Mouse (Mus musculus): Measurements from ENCODE around the gene Osbpl3. TPM values are rescaled to one million over a fixed set of nuclear protein-coding genes. Genes with fewer than 3 reads are reported as not detected.

The Osbpl3 gene
- polyA plus RNA-seq, 1 experiment, result 23.3 TPM

DNA sequence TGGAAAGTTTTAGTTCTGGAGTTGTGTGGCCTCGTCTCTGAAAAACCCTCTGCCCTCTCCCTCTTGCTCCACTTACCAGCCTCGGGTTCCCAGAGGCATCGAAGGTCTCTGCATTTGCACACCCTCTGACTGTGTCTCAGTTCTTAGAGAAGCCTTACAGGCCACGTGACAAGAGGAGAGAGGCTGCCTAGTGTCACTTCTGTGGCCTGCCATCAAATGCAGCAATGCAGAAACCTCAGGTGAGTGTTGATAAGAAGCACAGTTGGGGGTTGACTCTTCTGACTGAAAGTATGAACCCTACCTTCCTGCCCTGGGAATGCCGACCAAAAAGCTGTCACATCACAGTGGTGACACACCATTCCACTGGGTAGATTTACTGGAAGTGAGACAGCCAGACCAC lies 68.4 kb downstream of the Osbpl3 start:
- Histone ChIP-seq H3K27me3 (ENCODE audit: control insufficient read depth, insufficient read depth, low read length, poor library complexity, severe bottlenecking) (no peaks in the 10 kb centered on the region), H3K27ac (ENCODE audit: insufficient read depth, low read length) (no peak overlapping the region), H3K4me1 (ENCODE audit: control insufficient read depth, insufficient read depth, low read length) (peaks cover 2% of the 10 kb centered on the region), H3K4me3 (ENCODE audit: low read depth, low read length) (no peak overlapping the region), H3K36me3 (ENCODE audit: control insufficient read depth, insufficient read depth, low read length, poor library complexity, severe bottlenecking) (no peaks in the 10 kb centered on the region), H3K9me3 (replicated peaks; ENCODE audit: control insufficient read depth, insufficient read depth, low read length, poor library complexity, severe bottlenecking) (no peaks in the 10 kb centered on the region), H3K9ac (ENCODE audit: low read depth, poor library complexity, severe bottlenecking) (no peak overlapping the region)
- no peak for TF ChIP-seq POLR2A (IDR thresholded peaks at IDR 0.05; ENCODE audit: insufficient read depth, low read length)
- TF ChIP-seq CTCF (IDR thresholded peaks at IDR 0.05; ENCODE audit: low read depth, low read length), result no peak
- no peak for TF ChIP-seq EP300 (IDR thresholded peaks at IDR 0.05; ENCODE audit: insufficient read depth, low read depth, low read length)

DNA sequence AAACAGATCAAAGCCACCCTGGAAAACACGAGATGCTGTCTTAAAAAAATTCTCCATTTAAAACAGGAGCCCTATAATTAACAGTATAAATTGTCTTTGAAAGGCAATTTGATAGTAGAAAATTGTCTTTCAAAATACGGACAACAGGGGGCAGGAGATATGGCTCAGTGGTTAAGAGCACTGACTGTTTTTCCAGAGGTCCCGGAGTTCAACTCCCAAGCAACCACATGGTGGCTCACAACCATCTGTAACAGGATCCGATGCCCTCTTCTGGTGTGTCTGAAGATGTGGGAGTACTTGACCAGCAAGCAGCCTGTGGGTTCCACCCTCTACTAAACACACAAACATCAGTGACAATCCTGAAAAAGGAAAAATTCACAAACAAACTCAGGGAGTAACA lies 69.5 kb downstream of the Osbpl3 start:
- no peak overlapping the region for H3K4me3 ChIP-seq (ENCODE audit: low read depth, low read length)
- TF ChIP-seq EP300 (IDR thresholded peaks at IDR 0.05; ENCODE audit: insufficient read depth, low read depth, low read length) (no peak), CTCF (IDR thresholded peaks at IDR 0.05; ENCODE audit: low read depth, low read length) (peak; percentile 32)
- H3K36me3 ChIP-seq (ENCODE audit: control insufficient read depth, insufficient read depth, low read length, poor library complexity, severe bottlenecking), result no peaks in the 10 kb centered on the region
- H3K9me3 ChIP-seq (replicated peaks; ENCODE audit: control insufficient read depth, insufficient read depth, low read length, poor library complexity, severe bottlenecking), result no peaks in the 10 kb centered on the region
- H3K27me3 ChIP-seq (ENCODE audit: control insufficient read depth, insufficient read depth, low read length, poor library complexity, severe bottlenecking), result no peaks in the 10 kb centered on the region
- H3K4me1 ChIP-seq (ENCODE audit: control insufficient read depth, insufficient read depth, low read length), result no peaks in the 10 kb centered on the region
- H3K9ac ChIP-seq (ENCODE audit: low read depth, poor library complexity, severe bottlenecking), result no peak overlapping the region
- H3K27ac ChIP-seq (ENCODE audit: insufficient read depth, low read length), result no peak overlapping the region

DNA sequence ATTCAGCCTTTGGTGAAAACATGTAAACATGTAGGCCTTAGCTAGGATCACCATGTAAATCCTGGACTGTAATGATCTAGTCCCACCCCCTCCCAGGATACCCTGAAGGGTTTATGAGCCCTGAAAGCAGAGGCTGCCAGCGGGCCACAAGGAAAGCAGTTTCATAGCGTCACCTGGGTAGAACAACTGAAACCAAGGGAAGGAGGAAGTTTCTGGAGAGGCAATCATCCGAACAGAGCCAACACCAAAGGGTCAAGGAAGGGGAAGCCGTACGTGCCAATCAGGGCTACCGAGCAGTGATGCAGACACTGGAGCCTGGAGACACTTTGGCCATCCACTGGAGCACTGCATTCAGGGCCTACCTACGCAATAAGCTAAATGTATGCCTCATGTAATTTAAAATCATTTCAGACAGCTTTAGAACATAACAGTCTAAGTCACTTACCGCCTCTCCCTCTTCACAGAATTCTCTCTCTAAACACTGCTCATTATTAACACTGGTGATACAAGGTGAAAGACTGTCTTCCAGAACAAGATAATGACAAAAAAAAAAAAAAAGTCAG lies 70.5 kb downstream of the Osbpl3 start:
- no peaks in the 10 kb centered on the region for H3K9me3 ChIP-seq (replicated peaks; ENCODE audit: control insufficient read depth, insufficient read depth, low read length, poor library complexity, severe bottlenecking)
- no peak overlapping the region for H3K4me3 ChIP-seq (ENCODE audit: low read depth, low read length)
- H3K27me3 ChIP-seq (ENCODE audit: control insufficient read depth, insufficient read depth, low read length, poor library complexity, severe bottlenecking), result no peaks in the 10 kb centered on the region
- no peak overlapping the region for H3K9ac ChIP-seq (ENCODE audit: low read depth, poor library complexity, severe bottlenecking)
- H3K4me1 ChIP-seq (ENCODE audit: control insufficient read depth, insufficient read depth, low read length), result no peaks in the 10 kb centered on the region
- no peak overlapping the region for H3K27ac ChIP-seq (ENCODE audit: insufficient read depth, low read length)
- no peak for TF ChIP-seq EP300 (IDR thresholded peaks at IDR 0.05; ENCODE audit: insufficient read depth, low read depth, low read length)
- TF ChIP-seq POLR2A (IDR thresholded peaks at IDR 0.05; ENCODE audit: insufficient read depth, low read length), result no peak
- no peak for TF ChIP-seq CTCF (IDR thresholded peaks at IDR 0.05; ENCODE audit: low read depth, low read length)
- H3K36me3 ChIP-seq (ENCODE audit: control insufficient read depth, insufficient read depth, low read length, poor library complexity, severe bottlenecking), result no peaks in the 10 kb centered on the region

DNA sequence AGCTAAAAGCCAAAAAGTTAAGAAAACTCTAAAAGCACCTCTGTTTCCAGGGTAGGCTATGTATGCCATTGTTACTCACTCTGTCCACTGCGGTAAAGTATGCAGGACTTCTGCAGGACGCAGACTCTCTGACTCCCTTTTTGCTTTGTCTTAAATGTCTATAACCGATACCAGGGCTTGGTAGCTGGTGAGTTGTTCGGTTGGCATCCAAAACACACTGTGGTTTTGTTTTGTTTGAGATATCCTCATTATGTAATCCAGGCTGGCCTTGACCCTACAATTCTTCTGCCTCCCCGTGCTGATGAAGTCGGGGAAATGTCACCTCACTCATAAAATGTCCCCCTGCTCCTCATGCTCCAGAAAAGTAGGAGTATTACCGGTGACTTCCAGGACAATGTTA lies 73.3 kb downstream of the Osbpl3 start:
- H3K9ac ChIP-seq (ENCODE audit: low read depth, poor library complexity, severe bottlenecking), result no peak overlapping the region
- H3K27me3 ChIP-seq (ENCODE audit: control insufficient read depth, insufficient read depth, low read length, poor library complexity, severe bottlenecking), result no peaks in the 10 kb centered on the region
- H3K36me3 ChIP-seq (ENCODE audit: control insufficient read depth, insufficient read depth, low read length, poor library complexity, severe bottlenecking), result no peaks in the 10 kb centered on the region
- no peak overlapping the region for H3K27ac ChIP-seq (ENCODE audit: insufficient read depth, low read length)
- no peaks in the 10 kb centered on the region for H3K4me1 ChIP-seq (ENCODE audit: control insufficient read depth, insufficient read depth, low read length)
- H3K4me3 ChIP-seq (ENCODE audit: low read depth, low read length), result no peak overlapping the region
- no peak for TF ChIP-seq POLR2A (IDR thresholded peaks at IDR 0.05; ENCODE audit: insufficient read depth, low read length)
- no peak for TF ChIP-seq EP300 (IDR thresholded peaks at IDR 0.05; ENCODE audit: insufficient read depth, low read depth, low read length)
- TF ChIP-seq CTCF (IDR thresholded peaks at IDR 0.05; ENCODE audit: low read depth, low read length), result no peak
- no peaks in the 10 kb centered on the region for H3K9me3 ChIP-seq (replicated peaks; ENCODE audit: control insufficient read depth, insufficient read depth, low read length, poor library complexity, severe bottlenecking)

DNA sequence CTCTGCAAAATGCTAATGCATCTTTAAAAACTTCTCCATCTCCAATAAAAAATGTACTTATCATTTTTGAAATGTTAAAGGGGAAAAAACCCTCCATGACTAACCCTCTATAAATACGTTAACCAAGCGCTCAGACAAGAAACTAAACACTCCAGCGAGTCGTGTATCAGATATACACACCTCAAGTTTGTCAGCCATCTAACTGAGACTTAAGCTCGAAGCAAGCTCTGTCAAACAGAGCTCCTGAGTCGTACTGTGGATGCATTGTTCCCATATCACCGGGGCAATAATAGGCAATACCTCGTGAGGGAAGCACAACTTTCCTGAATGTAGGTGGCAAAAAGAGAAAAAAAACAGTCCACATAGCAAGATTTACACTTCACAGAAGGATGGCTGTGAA lies 73.8 kb downstream of the Osbpl3 start:
- Histone ChIP-seq H3K4me1 (ENCODE audit: control insufficient read depth, insufficient read depth, low read length) (no peaks in the 10 kb centered on the region), H3K9ac (ENCODE audit: low read depth, poor library complexity, severe bottlenecking) (no peak overlapping the region), H3K27ac (ENCODE audit: insufficient read depth, low read length) (no peak overlapping the region), H3K36me3 (ENCODE audit: control insufficient read depth, insufficient read depth, low read length, poor library complexity, severe bottlenecking) (no peaks in the 10 kb centered on the region), H3K9me3 (replicated peaks; ENCODE audit: control insufficient read depth, insufficient read depth, low read length, poor library complexity, severe bottlenecking) (no peaks in the 10 kb centered on the region), H3K27me3 (ENCODE audit: control insufficient read depth, insufficient read depth, low read length, poor library complexity, severe bottlenecking) (no peaks in the 10 kb centered on the region), H3K4me3 (ENCODE audit: low read depth, low read length) (no peak overlapping the region)
- TF ChIP-seq CTCF (IDR thresholded peaks at IDR 0.05; ENCODE audit: low read depth, low read length) (no peak), EP300 (IDR thresholded peaks at IDR 0.05; ENCODE audit: insufficient read depth, low read depth, low read length) (no peak), POLR2A (IDR thresholded peaks at IDR 0.05; ENCODE audit: insufficient read depth, low read length) (no peak)

DNA sequence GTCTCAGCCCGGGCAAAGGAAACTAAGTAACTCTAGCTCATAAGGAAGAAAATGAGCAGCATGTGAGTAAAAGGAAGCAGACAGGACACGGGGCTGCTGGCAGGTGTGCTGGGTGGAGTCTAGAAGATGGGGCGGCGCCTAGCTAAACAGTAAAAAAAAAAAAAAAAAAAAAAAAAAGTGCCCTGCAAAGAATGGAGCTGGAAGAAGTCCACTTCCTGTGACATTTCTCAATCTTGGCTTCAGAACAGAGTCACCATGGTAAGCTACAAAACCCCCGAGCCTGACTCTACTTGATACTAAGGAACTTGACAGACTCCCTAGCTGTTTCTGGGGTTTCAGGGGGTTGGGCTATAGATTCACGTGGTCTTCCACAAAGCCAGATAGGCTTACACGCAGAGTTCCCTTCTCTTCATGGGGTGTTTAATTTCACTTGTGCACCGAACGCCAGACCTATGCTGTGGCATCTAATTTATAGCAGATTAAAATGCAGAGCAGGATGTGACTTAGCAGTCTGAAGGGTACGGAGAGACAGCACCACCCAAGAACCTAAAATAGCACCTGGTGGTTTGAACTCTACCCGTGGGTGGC lies 74.4 kb downstream of the Osbpl3 start:
- no peaks in the 10 kb centered on the region for H3K36me3 ChIP-seq (ENCODE audit: control insufficient read depth, insufficient read depth, low read length, poor library complexity, severe bottlenecking)
- no peaks in the 10 kb centered on the region for H3K27me3 ChIP-seq (ENCODE audit: control insufficient read depth, insufficient read depth, low read length, poor library complexity, severe bottlenecking)
- H3K9ac ChIP-seq (ENCODE audit: low read depth, poor library complexity, severe bottlenecking), result no peak overlapping the region
- TF ChIP-seq POLR2A (IDR thresholded peaks at IDR 0.05; ENCODE audit: insufficient read depth, low read length) (no peak), EP300 (IDR thresholded peaks at IDR 0.05; ENCODE audit: insufficient read depth, low read depth, low read length) (no peak), CTCF (IDR thresholded peaks at IDR 0.05; ENCODE audit: low read depth, low read length) (no peak)
- no peak overlapping the region for H3K4me3 ChIP-seq (ENCODE audit: low read depth, low read length)
- no peaks in the 10 kb centered on the region for H3K4me1 ChIP-seq (ENCODE audit: control insufficient read depth, insufficient read depth, low read length)
- no peaks in the 10 kb centered on the region for H3K9me3 ChIP-seq (replicated peaks; ENCODE audit: control insufficient read depth, insufficient read depth, low read length, poor library complexity, severe bottlenecking)
- no peak overlapping the region for H3K27ac ChIP-seq (ENCODE audit: insufficient read depth, low read length)

All from ES-Bruce4 (cell line).